Mouse (Mus musculus) forebrain, embryonic 14.5 days (tissue): ENCODE results near the gene Obox2. TPM values are rescaled to one million over a fixed set of nuclear protein-coding genes. Genes with fewer than 3 reads are reported as not detected.
"Not testable (repeated sequence)": the region's sequence is repeated elsewhere in the genome, so short reads cannot be mapped to it uniquely, and the experiment has no call there.

Experiments used
- ATAC-seq: fragments of 200-750 bp; cut with Nextera tagmentation; 2 replicates; pipeline ENCODE4 v1.8.0; 2017; ENCODE audit warnings: mild to moderate bottlenecking, moderate library complexity
- DNase-seq: peaks from one replicate; pipeline ENCODE4 v3.0.0-alpha.2; 2015; ENCODE audit warnings: low spot score
- H3K27ac ChIP-seq: fragments of 300-500 bp; sonication (generic); 2 replicates; pipeline ENCODE4 v1.5.1; 2014; ENCODE audit warnings: low read depth, mild to moderate bottlenecking, control low read depth, low read length, moderate library complexity
- H3K27me3 ChIP-seq: fragments of 300-500 bp; sonication (generic); replicated peaks from 2 replicates; pipeline ENCODE4 v1.6.1; 2014; ENCODE audit warnings: low read length, control low read depth, mixed read lengths; ENCODE audit not compliant: control insufficient read depth, insufficient read depth
- H3K36me3 ChIP-seq: fragments of 300-500 bp; sonication (generic); 2 replicates; pipeline ENCODE4 v1.6.1; 2014; ENCODE audit warnings: low read length, control low read depth; ENCODE audit not compliant: control insufficient read depth, insufficient read depth
- H3K4me1 ChIP-seq: fragments of 300-500 bp; sonication (generic); 2 replicates; pipeline ENCODE4 v1.6.1; 2014; ENCODE audit warnings: antibody characterized with exemption, low read length, control low read depth; ENCODE audit not compliant: control insufficient read depth, insufficient read depth
- H3K4me2 ChIP-seq: fragments of 300-500 bp; sonication (generic); 2 replicates; pipeline ENCODE4 v1.6.1; 2014; ENCODE audit warnings: mild to moderate bottlenecking, control low read depth, low read length
- H3K4me3 ChIP-seq: fragments of 300-500 bp; sonication (generic); 2 replicates; pipeline ENCODE4 v1.5.1; 2014; ENCODE audit warnings: low read depth, low read length, control low read depth
- H3K9ac ChIP-seq: fragments of 300-500 bp; sonication (generic); 2 replicates; pipeline ENCODE4 v1.6.1; 2014; ENCODE audit warnings: mild to moderate bottlenecking, low read length, control low read depth, moderate library complexity
- H3K9me3 ChIP-seq: fragments of 300-500 bp; sonication (generic); replicated peaks from 2 replicates; pipeline ENCODE4 v1.6.1; 2016; ENCODE audit warnings: low read length, control low read depth, mixed read lengths; ENCODE audit not compliant: control insufficient read depth
- WGBS: fragments of 180-500 bp; shearing (Covaris S2); extraction: QIAGEN DNeasy Blood & Tissue Kit; methylation state at CpG from one replicate; pipeline ENCODE4 v1.1.7; 2014; 5-methylcytosine and 5-hydroxymethylcytosine counted together
- polyA plus RNA-seq: library from polyadenylated mRNA; unstranded; fragments of >200 nt; fragmentation: Nextera tagmentation; extraction: Ambion mirVana; gene quantifications from 2 replicates; pipeline ENCODE4 v1.2.1, GENCODE M21; 2014

Obox2 gene
- not detected in 2 replicates for polyA plus RNA-seq

DNA sequence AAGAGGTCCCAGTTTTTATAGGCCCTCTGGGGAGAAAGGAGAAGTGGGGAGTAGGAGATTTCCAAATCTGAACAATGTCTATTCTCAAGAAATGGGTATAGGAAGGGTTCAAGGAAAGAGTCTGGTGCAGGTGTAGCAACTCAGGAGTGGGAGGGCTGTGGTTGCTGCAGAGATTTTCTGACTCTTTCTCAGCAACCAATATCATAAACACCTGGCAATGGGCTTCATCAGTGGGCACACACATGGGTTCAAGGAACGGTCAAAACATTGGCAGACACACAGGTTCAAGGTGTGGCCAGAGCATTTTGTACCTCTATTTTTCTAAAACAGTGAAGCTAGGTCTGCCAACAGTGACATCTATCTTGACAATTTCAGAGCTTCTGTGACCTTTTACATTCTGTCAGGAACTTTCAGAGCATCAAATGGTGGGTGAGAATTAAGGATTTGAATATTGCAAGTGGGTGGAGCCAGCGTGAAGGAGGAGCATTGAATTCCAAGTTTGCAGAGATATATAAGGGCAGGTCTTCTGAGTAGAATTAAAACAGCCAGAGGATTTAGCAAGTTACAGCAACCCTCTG, at the start of gene Obox2, which contains the start of gene Obox1:
Obox2 (plus strand) TSS at position 301 of the 578 bp plus-strand sequence.
Obox1 (plus strand) TSS at position 528 of the 578 bp plus-strand sequence.
- not testable (repeated sequence) for H3K9ac ChIP-seq, H3K36me3 ChIP-seq, H3K4me1 ChIP-seq, H3K27ac ChIP-seq, H3K4me2 ChIP-seq, H3K4me3 ChIP-seq, ATAC-seq, H3K9me3 ChIP-seq, H3K27me3 ChIP-seq, DNase-seq
- WGBS: no CpG with 5 or more reads among the region's 2 CpGs

DNA sequence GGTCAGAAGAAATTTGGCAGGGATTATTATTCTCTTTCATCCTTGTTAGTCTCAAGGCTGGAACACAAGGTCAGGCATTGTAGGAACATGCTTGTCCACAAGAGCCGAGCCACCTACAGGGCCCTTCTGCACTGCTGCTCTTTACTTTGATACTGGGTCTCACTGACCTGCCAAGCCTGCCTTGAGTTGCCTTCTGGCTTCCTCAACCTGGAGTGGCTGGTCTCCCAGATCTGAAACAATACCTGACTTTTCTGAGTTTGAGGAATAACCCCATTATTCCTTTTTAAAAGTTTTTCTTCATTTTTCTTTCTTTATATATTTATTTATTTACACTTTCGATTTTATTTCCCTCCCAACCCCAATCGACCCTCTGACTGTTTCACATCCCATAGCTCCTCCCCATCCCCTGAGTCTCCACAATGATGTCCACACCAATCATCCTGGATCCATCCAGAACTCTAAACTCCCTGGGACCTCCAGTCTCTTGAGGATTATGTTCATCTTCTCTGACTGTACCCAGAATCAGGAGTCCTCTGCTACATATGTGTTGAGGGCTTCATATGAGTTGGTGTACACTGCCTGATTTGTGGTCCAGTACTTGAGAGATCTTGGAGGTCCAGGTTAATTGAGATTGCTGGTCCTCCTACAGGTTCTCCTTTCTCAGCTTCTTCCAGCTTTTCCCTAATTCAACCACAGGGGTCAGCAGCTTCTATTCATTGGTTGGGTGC, 10.8 kb downstream of the Obox2 start:
- WGBS: 73% methylated on average over 3 of the region's 3 CpGs
- not testable (repeated sequence) for ATAC-seq

GRCm38 (mm10) chr7:15406816-15407215, 18.3 kb downstream of the Obox2 start:
- not testable (repeated sequence) for H3K9me3 ChIP-seq, ATAC-seq, H3K9ac ChIP-seq, H3K27ac ChIP-seq, H3K4me1 ChIP-seq, H3K4me2 ChIP-seq, DNase-seq, H3K27me3 ChIP-seq, H3K4me3 ChIP-seq, H3K36me3 ChIP-seq
- WGBS: 90% methylated on average over 10 of the region's 10 CpGs

More for the DNA sequence above, 10.8 kb downstream of the Obox2 start:
- H3K4me3 ChIP-seq, H3K9me3 ChIP-seq, H3K4me1 ChIP-seq, H3K36me3 ChIP-seq, H3K27me3 ChIP-seq, H3K9ac ChIP-seq, DNase-seq, H3K4me2 ChIP-seq, H3K27ac ChIP-seq: not testable (repeated sequence)

DNA sequence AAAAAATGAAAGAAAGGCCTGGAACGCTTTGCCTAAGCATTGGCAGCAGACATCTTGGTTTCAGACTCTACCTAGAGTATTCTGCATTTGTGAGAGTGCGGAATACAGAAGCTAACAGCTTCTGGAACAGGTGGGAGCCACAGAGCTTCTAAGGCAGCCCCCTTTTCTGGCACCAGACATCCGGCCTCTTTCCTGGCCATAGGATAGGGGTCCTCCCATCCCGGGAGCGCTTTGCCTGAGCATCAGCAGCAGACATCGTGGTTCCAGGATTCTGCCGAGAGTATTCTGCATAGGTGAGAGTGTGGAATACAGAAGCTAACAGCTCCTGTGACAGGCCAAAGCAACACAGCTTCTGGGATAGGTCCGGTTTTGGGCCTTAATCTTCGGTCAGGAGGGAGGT, 29.5 kb downstream of the Obox2 start:
- H3K9ac ChIP-seq, H3K4me2 ChIP-seq, H3K4me3 ChIP-seq, H3K9me3 ChIP-seq, H3K4me1 ChIP-seq, H3K27ac ChIP-seq, ATAC-seq, H3K36me3 ChIP-seq, DNase-seq, H3K27me3 ChIP-seq: not testable (repeated sequence)
- 86% methylated on average over 8 of the region's 9 CpGs for WGBS

DNA sequence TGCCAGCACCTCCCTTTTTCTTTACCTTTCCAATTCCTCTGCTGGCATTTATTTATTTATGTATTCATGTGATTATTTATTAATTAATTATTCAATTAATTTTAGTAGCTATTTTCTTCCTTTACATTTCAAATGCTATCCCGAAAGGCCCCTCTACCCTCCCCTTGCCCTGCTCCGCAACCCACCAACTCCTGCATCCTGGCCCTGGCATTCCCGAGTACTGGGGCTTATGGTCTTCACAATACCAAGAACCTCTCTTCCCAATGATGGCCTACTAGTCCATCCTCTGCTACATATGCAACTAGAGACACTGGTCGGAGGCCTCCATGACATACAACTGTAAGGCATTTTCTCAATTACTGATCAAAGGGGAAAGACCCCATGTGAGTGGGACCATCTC, 37.0 kb downstream of the Obox2 start:
- not testable (repeated sequence) for H3K9ac ChIP-seq, H3K4me3 ChIP-seq, DNase-seq, H3K27ac ChIP-seq, ATAC-seq, H3K27me3 ChIP-seq, H3K36me3 ChIP-seq, H3K4me1 ChIP-seq, H3K4me2 ChIP-seq, H3K9me3 ChIP-seq
- 83% methylated on average over 3 of the region's 4 CpGs for WGBS

Other genes with a start within 250 kb of the Obox2 start
- gene Obox1, start 227 bp downstream of the Obox2 start, polyA plus RNA-seq: not detected in 2 replicates